Mouse (Mus musculus) megakaryocyte, embryonic 14.5 days (primary cell): ENCODE data around the gene Akap6. TPM values are rescaled to one million over a fixed set of nuclear protein-coding genes. Genes with fewer than 3 reads are reported as not detected.

Experiments used
- H3K27me3 ChIP-seq: replicated peaks from 2 replicates; pipeline ENCODE3; 2012; ENCODE audit warnings: inconsistent platforms
- H3K36me3 ChIP-seq: replicated peaks from 2 replicates; pipeline ENCODE3; 2012; ENCODE audit warnings: low read length, inconsistent platforms, mixed read lengths
- H3K4me1 ChIP-seq: 2 replicates; pipeline ENCODE4 v1.6.1; 2012; ENCODE audit warnings: inconsistent platforms
- H3K4me3 ChIP-seq: replicated peaks from 2 replicates; pipeline ENCODE3; 2012; ENCODE audit warnings: moderate library complexity, mild to moderate bottlenecking, inconsistent platforms
- H3K9me3 ChIP-seq: 2 replicates; pipeline ENCODE4 v1.6.1; 2012; ENCODE audit warnings: inconsistent platforms
- FLI1 ChIP-seq: IDR thresholded peaks from 2 replicates; pipeline ENCODE4 v1.6.1; 2012; ENCODE audit warnings: low read length, inconsistent platforms, mixed read lengths
- GATA1 ChIP-seq: IDR thresholded peaks from 3 replicates; pipeline ENCODE4 v1.6.1; 2012; ENCODE audit warnings: mixed read lengths, low read length, inconsistent platforms, borderline replicate concordance
- polyA plus RNA-seq: library from polyadenylated mRNA; stranded (reverse); fragments of >175 nt; gene quantifications from 2 replicates; pipeline ENCODE4 v1.2.3, GENCODE M21; 2012; ENCODE audit warnings: low replicate concordance; ENCODE audit not compliant: insufficient read depth

The Akap6 gene
- polyA plus RNA-seq, 1 experiment, result 0.04 TPM

GRCm38 (mm10) chr12:52856104-52856503 is 156.9 kb downstream of the Akap6 start:
- H3K4me1 ChIP-seq, result no peaks in the 10 kb centered on the region
- no peaks in the 10 kb centered on the region for H3K27me3 ChIP-seq
- TF ChIP-seq FLI1 (no peak), GATA1 (no peak)
- H3K9me3 ChIP-seq, result no peaks in the 10 kb centered on the region
- H3K36me3 ChIP-seq, result no peaks in the 10 kb centered on the region
- no peak overlapping the region for H3K4me3 ChIP-seq

DNA sequence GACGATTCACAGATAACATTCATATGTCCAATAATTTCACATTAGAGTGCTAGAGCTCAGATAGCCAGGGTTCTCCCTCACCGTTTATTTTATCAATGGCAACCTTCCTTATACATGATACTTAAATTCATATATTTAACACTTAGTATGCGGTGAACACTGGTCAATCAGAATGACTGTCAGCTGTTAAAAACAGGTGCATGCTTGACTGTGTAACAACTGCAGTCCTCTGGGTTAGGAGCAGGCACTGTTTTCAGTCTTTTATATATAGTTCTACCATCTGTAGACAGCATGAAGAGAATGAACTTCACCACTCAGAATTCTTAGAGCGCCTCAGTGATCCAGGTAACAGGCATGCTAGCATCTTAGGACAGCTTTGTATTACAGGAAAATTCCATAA is 158.1 kb downstream of the Akap6 start:
- no peaks in the 10 kb centered on the region for H3K27me3 ChIP-seq
- no peak overlapping the region for H3K4me3 ChIP-seq
- H3K9me3 ChIP-seq, result no peaks in the 10 kb centered on the region
- H3K4me1 ChIP-seq, result no peaks in the 10 kb centered on the region
- TF ChIP-seq GATA1 (no peak), FLI1 (no peak)
- H3K36me3 ChIP-seq, result no peaks in the 10 kb centered on the region

DNA sequence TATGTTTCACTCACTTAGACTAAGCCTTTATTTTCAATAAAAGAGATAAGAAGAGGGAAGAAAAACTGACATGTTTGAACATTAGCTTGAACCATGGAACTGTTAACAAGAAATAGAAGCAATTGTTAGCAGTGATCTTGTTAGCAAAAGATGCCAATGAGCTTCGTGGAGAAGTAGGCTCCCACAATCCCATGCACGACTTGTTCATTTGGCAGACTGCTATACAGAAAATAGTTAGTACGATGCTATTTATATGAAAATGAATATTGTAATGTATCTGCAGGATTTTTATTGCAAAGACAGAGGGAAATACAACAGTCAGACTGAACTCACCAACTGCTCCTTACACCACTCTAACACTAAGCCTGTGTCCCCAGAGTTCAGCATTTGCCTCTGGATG is 162.7 kb downstream of the Akap6 start:
- H3K36me3 ChIP-seq, result no peaks in the 10 kb centered on the region
- TF ChIP-seq FLI1, result no peak
- TF ChIP-seq GATA1, result no peak
- no peaks in the 10 kb centered on the region for H3K4me1 ChIP-seq
- H3K9me3 ChIP-seq, result no peaks in the 10 kb centered on the region
- no peak overlapping the region for H3K4me3 ChIP-seq
- no peaks in the 10 kb centered on the region for H3K27me3 ChIP-seq

- no peak for TF ChIP-seq GATA1
- TF ChIP-seq FLI1, result no peak
- H3K27me3 ChIP-seq, result no peaks in the 10 kb centered on the region
These were observed 168.9 kb downstream of the Akap6 start for GRCm38 (mm10) chr12:52868000-52868624.

GRCm38 (mm10) chr12:52871604-52872003 is 172.4 kb downstream of the Akap6 start:
- no peaks in the 10 kb centered on the region for H3K9me3 ChIP-seq
- H3K36me3 ChIP-seq, result no peaks in the 10 kb centered on the region
- no peak for TF ChIP-seq GATA1
- TF ChIP-seq FLI1, result no peak
- no peaks in the 10 kb centered on the region for H3K4me1 ChIP-seq
- H3K27me3 ChIP-seq, result no peaks in the 10 kb centered on the region
- H3K4me3 ChIP-seq, result no peak overlapping the region

More at GRCm38 (mm10) chr12:52868000-52868624, 168.9 kb downstream of the Akap6 start:
- Histone ChIP-seq H3K9me3 (no peaks in the 10 kb centered on the region), H3K4me1 (no peaks in the 10 kb centered on the region), H3K4me3 (no peak overlapping the region), H3K36me3 (no peaks in the 10 kb centered on the region)

DNA sequence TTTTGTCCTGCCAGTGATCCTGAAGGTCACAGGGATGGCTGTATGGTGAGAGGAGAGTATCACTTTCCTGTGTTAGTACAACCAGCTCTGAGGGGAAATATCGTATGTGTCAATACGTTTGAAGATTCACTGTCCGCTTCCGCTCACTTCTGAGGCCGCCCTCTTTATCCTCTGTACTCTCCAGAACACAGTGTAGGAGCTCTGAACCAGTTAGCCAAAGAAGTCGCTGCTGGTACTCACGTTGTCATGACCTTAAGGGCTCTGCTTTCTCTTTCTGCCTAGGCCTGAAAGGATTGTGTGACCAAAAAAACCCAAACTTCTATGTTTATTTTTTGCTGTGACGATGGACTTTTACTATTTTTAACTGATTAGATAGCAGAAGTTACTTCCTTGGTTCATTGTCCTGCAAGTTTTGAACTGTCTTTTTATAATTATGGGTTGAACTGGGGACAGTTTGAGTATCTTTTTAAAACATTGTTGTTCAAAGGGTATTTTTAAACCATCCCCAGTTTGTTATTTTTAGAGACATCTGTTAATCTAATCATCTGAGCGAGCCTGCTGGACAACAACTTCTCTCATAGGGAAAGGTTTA is 175.2 kb downstream of the Akap6 start:
- Histone ChIP-seq H3K4me3 (no peak overlapping the region), H3K36me3 (no peaks in the 10 kb centered on the region), H3K9me3 (no peaks in the 10 kb centered on the region), H3K4me1 (no peaks in the 10 kb centered on the region), H3K27me3 (no peaks in the 10 kb centered on the region)
- TF ChIP-seq FLI1 (no peak), GATA1 (no peak)

GRCm38 (mm10) chr12:52876065-52876464 is 176.9 kb downstream of the Akap6 start:
- Histone ChIP-seq H3K4me3 (no peak overlapping the region), H3K4me1 (no peaks in the 10 kb centered on the region), H3K27me3 (no peaks in the 10 kb centered on the region), H3K9me3 (peaks cover 5% of the 10 kb centered on the region; the same call in 1 of the 2 replicates), H3K36me3 (no peaks in the 10 kb centered on the region)
- no peak for TF ChIP-seq GATA1
- TF ChIP-seq FLI1, result no peak

DNA sequence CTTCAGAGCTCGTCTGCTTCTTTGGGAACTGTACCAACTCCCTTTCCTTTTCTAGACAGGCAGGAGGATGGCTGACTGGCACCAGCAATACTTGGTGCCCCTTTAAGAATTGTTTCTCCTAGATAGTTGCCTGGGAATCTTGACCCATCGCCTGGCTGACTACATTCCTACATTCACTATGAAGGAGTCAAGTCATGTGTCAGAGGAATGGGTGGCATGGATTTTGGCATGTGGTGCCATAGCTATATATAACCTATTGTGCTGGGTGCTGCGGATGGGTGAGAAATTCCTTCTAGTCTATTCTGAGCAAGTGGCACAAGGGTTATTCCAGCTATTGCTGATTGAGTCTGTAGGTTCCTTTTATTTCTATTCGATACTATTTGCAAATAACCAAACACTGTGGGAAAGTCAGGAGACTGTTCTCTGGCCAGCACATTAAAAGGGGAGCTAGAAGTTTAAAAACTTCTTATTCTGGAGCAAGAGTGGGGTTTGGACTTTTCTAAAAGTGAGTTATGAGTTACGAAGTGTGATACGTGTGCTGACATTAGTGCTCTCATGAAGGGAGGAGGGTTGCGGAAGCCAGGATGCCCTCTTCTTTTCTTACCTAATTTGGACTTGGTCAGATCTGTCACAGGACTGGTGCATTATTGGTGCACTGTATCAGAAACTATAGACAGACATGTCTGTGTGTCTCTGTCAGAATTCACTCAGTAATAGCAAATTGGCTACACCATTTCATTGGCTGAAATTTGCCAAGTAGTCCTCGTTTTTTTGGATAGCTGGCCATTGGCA is 178.0 kb downstream of the Akap6 start:
- H3K9me3 ChIP-seq, result peaks cover 5% of the 10 kb centered on the region; the same call in 1 of the 2 replicates
- no peak for TF ChIP-seq GATA1
- no peak for TF ChIP-seq FLI1

GRCm38 (mm10) chr12:52879324-52879723 is 180.1 kb downstream of the Akap6 start:
- no peak overlapping the region for H3K4me3 ChIP-seq
- H3K4me1 ChIP-seq, result no peaks in the 10 kb centered on the region
- H3K27me3 ChIP-seq, result no peaks in the 10 kb centered on the region
- H3K9me3 ChIP-seq, result peaks cover 5% of the 10 kb centered on the region; the same call in 1 of the 2 replicates
- TF ChIP-seq GATA1 (no peak), FLI1 (no peak)
- no peaks in the 10 kb centered on the region for H3K36me3 ChIP-seq

More for the DNA sequence above, 178.0 kb downstream of the Akap6 start:
- Histone ChIP-seq H3K36me3 (no peaks in the 10 kb centered on the region), H3K4me3 (no peak overlapping the region), H3K4me1 (no peaks in the 10 kb centered on the region), H3K27me3 (no peaks in the 10 kb centered on the region)

- H3K9me3 ChIP-seq, result no peaks in the 10 kb centered on the region
- no peaks in the 10 kb centered on the region for H3K27me3 ChIP-seq
- TF ChIP-seq FLI1 (no peak), GATA1 (no peak)
These were observed 193.3 kb downstream of the Akap6 start for GRCm38 (mm10) chr12:52892519-52892918.

More at GRCm38 (mm10) chr12:52892519-52892918, 193.3 kb downstream of the Akap6 start:
- Histone ChIP-seq H3K4me1 (no peaks in the 10 kb centered on the region), H3K4me3 (no peak overlapping the region), H3K36me3 (no peaks in the 10 kb centered on the region)
